Mouse (Mus musculus) lung, postnatal 36 days (tissue): ENCODE measurements at regions not wholly inside any gene's neighbourhood (a gene's known extent, or its start where the extent isn't known, plus 50 kb on each side); places are given as distances from the start of the nearest gene placed in this dataset.
A peak's percentile ranks its signal among the peaks of the same experiment; 100 is the strongest.

Source experiments
- DNase-seq: peaks from one replicate; pipeline ENCODE4 v3.0.0; 2022; ENCODE audit warnings: mixed read lengths

DNA sequence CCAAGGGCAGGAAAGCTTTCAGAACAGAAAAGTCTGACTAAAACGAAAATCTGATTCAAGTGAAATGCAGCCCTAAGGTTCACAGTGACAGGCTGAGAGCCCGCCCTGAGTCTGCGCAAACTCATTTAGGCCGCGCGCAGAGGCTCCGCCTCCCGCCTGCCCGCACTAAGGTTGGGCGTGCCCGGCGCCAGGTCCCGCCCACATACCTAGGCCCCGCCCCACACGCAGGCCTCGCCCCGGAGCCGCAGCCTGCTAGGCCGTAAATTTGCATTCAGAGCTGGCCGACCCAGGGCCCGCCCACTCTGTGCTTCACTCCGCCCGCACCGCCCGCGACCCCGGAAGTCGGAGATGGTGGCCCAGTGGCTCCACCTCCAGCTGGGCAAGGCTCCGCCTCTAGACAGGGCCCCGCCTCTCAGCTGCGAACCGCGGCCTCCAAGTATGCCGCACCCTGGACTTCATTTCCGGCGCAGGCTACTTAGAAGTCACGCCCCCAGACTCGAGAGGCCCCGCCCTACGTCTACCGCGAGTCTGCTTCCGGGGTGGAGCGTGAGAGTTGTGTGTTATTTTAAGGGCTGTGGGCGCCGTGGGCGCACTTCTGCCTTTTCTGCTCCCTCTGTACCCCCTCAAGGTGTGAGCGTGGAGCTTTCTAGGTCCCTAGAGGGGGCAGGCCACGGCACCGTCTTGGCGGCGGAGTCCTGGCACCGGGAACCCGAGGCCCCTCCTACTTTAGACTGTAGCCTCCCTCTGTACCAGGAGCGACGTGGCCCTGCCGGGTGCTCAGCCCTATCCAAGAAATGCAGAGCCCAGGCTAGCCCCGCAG, 52.3 kb upstream of the Wnt7b start:
- DNase-seq: peak; percentile 99

DNA sequence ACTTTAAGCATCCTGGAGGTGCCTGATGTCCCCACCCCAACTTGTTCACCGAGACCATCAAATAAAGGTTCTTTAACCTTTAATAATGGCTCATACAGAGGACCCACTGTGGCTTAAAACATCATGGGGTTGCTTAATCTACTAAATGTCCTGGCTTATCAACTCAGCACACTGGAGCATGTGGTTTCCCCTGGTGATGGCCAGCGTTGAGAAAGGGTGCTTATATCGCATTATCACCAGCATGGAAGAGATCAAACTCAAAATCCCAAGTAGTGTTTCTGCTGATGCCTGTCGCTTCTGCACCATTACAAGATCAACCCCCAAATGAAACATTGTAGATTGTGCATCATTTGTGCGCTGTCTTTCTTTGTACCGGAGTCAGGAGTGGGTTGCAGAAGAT, 53.2 kb upstream of the Wnt7b start:
- DNase-seq: no peak

- DNase-seq: no peak
Measured at GRCm38 (mm10) chr15:85639566-85639965, 57.3 kb upstream of the Wnt7b start.

DNA sequence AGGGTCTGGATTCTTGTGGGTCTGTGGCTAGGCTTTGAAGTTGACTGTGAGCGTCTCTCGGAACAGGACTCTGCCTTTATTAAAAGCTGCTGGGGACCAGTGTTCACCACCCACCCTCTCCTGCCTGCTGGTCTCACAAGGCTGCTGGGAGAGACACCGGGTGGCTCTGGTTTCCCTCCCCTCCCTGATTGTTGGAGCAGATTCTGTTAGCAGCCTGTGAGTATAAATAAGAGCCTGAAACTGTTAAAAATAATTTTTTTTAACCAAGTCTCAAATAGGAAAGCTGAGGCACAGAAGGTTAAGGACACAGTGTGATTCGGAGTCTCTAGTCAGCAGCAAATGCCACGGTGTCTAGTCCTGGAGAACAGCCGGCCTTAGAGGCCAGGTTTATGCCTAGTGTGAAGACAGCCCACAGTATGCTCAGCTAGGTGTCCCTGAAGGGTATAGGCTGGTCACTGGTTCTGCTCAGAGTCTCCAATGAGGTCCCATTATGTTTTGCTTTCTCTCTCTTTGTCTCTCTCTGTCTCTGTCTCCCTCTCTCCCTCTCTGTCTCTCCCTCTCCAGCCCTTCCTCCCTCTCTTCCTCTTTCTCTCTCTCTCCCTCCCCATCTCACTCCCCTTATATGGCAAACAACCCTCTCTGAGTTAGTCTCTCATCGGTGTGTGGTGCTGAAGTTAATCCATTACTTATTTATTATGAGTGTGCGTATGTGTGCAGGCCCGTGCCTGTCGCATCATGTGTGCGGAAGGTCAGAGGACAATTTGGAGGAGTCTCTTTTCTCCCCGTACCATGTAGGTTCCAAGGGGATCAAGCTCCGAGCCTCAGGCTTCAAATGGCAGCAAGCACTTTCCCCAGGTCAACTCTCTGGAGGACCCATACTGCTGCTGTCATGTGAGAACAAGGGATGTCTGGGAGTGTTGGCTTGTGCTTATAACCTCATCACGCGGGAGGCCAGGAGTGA, 59.1 kb upstream of the Wnt7b start:
- no peak for DNase-seq

DNA sequence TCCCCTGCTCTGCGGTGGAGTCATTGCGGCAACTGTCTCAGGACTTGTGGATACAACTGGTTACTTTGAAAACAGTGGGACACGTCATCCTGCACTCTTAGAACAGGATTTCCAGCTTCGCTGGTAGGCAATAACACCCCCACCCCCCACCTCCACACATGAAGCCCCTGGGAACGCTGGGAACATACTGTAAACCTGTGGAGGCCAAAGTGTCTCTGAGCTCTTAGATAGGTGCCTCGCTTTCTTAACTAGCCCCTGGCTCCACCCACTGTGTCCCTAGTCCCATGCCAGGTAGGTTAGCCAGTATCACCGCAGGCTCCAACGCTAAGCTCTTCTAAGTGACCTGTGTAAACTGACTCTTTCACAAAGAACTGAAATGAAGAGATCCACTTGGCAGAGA, 63.1 kb upstream of the Wnt7b start:
- DNase-seq: peak; percentile 76

GRCm38 (mm10) chr15:85645971-85646638, 63.8 kb upstream of the Wnt7b start:
- DNase-seq: peak; percentile 80

GRCm38 (mm10) chr15:85646639-85647277, 64.5 kb upstream of the Wnt7b start:
- no peak for DNase-seq

- DNase-seq: no peak
Measured at GRCm38 (mm10) chr15:85647593-85647992, 65.3 kb upstream of the Wnt7b start.

DNA sequence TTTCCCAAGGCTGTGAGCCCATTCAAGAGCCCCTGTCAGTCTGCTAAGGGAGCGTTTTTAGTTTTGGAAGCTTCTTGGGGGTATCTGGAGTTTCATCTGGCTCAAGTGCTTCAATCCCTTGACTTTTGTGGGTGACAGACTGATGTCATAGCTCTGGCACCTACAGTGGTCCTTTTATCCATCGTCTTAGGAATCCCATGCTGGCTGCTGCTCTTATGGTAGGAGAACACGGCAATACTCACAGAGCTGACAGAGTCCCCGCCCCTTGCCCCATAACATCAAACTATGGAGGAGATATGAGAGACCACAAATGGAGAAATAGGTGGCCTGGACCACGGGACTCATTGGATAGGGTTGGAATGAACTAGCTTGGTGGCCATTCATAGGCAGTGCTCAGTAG, 68.0 kb upstream of the Wnt7b start:
- no peak for DNase-seq

DNA sequence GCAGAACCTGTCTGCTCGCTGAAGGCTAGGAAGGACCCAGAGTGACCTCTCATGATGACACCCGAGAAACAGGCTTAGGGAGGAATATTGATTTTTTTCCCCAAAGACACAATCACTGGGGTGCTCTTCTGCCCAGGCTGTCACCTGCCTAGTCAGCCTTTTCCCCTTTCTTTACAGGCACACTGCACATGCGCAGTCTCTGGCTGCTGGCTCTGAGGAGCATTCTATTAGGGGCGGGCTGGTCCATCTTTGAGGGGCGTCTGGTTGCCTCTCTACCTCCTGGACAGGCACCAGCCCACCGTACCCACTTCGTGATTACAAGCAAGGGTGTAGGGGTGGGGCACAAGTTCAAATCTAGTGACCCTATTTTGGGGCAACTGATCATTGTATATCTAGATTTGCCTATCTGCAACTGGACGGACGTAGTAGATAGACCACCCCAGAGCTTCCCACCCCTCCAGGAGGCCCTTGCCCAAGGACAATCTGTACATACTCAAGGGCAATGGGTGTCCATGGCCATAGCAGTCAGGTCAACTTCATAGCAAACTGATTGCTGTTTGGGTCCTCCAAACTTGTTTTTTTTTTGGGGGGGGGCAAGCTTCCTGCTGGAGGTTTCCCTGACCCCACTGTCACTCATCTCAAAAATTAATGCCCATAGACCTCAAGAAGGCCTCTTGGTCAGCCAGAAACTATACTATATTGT, 69.6 kb upstream of the Wnt7b start:
- DNase-seq: no peak

- DNase-seq: no peak
Measured at GRCm38 (mm10) chr15:85652431-85652830, 70.2 kb upstream of the Wnt7b start.

DNA sequence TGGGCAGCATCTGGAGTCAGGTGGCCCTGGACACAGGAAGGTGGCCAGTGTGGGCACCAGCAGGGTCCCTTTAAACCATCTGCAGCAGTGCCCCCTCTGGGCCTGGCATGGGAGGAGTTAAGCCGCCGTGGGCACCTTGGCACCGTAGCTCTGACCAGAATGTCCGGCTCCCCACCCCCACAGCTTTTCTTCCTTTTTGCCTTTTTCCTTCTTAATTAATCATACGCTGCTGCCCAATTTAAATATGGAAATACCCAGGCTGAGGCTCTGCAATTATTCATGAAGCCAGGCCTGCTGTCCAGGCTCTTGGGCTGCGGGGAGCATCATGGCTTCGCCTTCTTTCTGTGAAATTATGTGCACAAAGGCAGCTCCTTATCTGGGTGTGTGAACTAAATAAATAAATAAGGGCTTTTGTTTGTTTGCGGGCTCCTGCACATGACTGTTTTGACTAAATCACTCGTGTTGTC, 70.6 kb upstream of the Wnt7b start:
- no peak for DNase-seq

DNA sequence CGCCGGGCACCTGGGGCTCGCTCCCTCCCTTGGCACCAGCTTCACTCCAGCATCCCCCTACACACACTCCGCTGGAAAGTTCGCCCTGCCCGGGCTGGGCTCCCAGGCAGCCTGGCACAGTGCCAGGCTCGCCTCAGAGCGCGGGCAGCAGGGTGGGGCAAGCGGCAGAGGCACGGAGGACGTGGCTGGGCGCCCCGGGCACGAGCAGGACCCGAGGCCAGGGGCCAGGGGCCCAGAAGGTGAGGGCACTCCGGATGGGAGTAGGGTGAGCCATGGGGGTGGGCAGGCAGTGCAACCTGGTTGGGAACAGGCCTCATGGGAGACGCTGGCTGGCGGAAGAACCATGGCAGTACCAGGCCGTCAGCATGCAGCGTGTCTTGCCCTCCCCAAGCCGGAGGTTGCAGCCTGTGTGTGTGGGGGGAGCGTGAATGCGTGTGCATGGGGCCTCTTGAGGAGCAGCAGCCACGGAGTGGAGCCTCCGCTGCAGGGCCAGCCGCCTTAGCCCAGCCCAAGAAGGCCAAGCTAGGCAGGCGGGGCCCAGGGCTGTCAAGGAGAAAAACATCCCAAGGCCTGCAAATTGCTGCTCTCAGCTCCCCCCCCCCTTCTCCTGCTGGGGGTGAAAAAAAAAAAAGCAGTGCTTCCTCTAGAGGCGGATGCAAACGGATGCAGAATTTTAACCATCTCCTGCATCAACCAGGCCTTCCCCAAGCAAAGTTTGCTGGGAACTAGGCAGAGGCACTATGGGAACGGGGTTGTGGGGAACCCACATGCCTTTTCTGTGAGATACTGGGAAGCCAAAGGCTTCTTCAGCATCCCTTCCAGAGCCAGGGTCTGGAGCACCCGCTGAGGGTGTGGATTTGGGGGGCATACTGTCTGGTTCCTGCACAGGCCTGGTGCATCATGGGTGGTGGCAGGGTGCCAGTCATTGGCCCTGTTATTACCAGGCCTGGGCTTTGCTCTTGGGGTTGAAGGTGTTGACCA, 71.4 kb upstream of the Wnt7b start:
- DNase-seq: peak; percentile 91

DNA sequence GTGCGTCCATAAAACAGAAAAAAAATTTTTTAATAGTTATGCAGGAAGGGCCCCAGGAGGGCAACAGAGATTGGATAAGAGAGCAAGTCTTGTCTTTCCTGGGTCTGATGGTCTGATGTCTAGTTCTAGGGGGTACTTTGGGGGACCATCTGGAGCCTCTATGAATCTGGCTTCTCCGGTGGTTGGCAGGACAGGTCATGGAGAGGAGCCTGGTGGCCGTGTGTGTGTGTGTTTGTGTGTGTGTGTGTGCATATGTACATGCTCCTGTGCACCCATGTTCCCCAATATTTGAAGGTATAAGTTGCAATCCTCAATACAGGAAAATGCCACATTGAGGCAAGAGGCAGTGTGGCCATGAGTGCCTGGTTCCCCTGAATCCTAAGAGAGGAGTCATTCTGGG, 72.5 kb upstream of the Wnt7b start:
- DNase-seq: no peak

DNA sequence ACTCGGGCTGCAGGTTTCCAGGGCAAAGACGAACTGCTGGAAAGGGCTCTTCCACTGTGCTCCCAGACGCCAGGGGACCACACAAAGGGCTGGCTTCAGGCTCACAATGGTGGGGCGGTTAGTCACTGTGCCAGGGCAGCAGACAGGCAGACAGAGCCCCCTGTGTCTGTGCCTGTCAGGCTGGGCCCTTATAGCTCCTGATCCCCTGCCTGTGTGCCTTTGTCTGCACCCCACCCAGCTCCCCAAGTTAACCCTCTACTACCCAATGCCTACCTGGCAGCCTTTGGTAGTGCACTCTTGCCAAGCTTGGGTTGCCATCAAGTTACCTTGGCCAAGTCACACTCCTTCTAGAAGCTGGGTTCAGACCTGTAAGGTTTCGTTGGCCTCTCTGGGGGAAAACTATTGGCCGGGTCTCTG, 73.5 kb upstream of the Wnt7b start:
- no peak for DNase-seq

- DNase-seq: no peak
Measured at GRCm38 (mm10) chr15:85656852-85657251, 74.6 kb upstream of the Wnt7b start.

DNA sequence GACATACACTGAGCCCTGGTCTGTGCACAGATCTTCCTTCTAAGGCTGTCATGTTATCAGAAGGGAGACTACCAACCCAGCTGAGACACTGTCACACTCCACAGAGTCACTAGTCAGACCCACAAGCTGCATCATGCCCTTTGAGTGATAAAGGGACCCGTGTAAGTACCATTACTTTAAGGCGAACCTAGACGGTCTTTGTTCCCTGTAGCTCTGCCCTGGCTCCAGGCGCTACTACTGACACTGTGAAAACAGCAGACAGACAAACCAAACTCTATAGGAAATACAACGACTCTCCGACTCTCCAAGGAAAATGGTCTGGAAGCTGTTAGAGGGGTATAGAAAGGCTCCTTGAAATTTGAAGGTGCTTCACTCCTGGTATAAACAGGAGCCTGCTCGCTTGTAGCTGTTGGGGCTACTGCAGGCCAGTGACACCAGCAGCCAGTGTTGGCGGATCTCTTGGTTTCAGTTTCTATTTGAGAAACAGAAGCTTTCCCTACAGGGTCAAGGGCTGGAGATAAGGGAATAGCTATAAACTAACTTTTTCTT, 75.2 kb upstream of the Wnt7b start:
- peak; percentile 76 for DNase-seq

GRCm38 (mm10) chr15:85658101-85658885, 76.0 kb upstream of the Wnt7b start:
- DNase-seq: no peak
